Mouse (Mus musculus) CH12.LX (cell line): ENCODE results near the gene Agk. TPM values are rescaled to one million over a fixed set of nuclear protein-coding genes. Genes with fewer than 3 reads are reported as not detected.
A peak's percentile ranks its signal among the peaks of the same experiment; 100 is the strongest.

Source experiments
- DNase-seq: peaks from one replicate; pipeline ENCODE4 v3.0.0-alpha.2; 2013; ENCODE audit errors: extremely low read depth
- H3K27ac ChIP-seq: 2 replicates; pipeline ENCODE4 v1.5.1; 2012; ENCODE audit warnings: low read depth, mild to moderate bottlenecking, control low read depth, moderate library complexity; ENCODE audit not compliant: insufficient read depth
- H3K27me3 ChIP-seq: replicated peaks from 2 replicates; pipeline ENCODE3; 2012; ENCODE audit warnings: inconsistent platforms
- H3K36me3 ChIP-seq, 2 experiments: replicated peaks in 1 of 2; 2 replicates each; pipeline versions ENCODE3 to v1.6.1; 2012; ENCODE audit warnings: inconsistent platforms in 1 of 2, low read length in 1 of 2, mild to moderate bottlenecking in 1 of 2, mixed read lengths in 1 of 2, moderate library complexity in 1 of 2; ENCODE audit not compliant: control insufficient read depth in 1 of 2, insufficient read depth in 1 of 2
- H3K4me1 ChIP-seq, 2 experiments: 2 replicates each; pipeline ENCODE4 v1.6.1; 2012; ENCODE audit warnings: inconsistent platforms in 1 of 2, moderate library complexity in 1 of 2; ENCODE audit not compliant: insufficient read depth in 2 of 2, control insufficient read depth in 1 of 2
- H3K4me2 ChIP-seq: 2 replicates; pipeline ENCODE4 v1.6.1; 2012; ENCODE audit warnings: low read depth, mild to moderate bottlenecking, control low read depth; ENCODE audit not compliant: poor library complexity, insufficient read depth, severe bottlenecking
- H3K4me3 ChIP-seq, 3 experiments: fragments of 150-350 bp in 1 of 3; sonication (generic) in 1 of 3; replicated peaks in 1 of 3; 2 replicates each; pipeline versions ENCODE3 to v1.5.1; 2011 to 2012; ENCODE audit warnings: low read depth in 2 of 3, low read length in 2 of 3, mild to moderate bottlenecking in 2 of 3, moderate library complexity in 2 of 3, control low read depth in 1 of 3, improper control_type of control experiment in 1 of 3, inconsistent platforms in 1 of 3, mixed read lengths in 1 of 3; ENCODE audit not compliant: poor library complexity in 1 of 3
- H3K79me2 ChIP-seq: replicated peaks from 2 replicates; pipeline ENCODE4 v1.6.1; 2012; ENCODE audit warnings: mild to moderate bottlenecking, moderate library complexity; ENCODE audit not compliant: control insufficient read depth, poor library complexity, insufficient read depth, severe bottlenecking; ENCODE audit errors: extremely low read depth
- H3K9ac ChIP-seq: 2 replicates; pipeline ENCODE4 v1.6.1; 2012; ENCODE audit warnings: low read depth, mild to moderate bottlenecking, control low read depth, moderate library complexity; ENCODE audit not compliant: insufficient read depth
- H3K9me3 ChIP-seq: replicated peaks from 2 replicates; pipeline ENCODE3; 2012; ENCODE audit warnings: low read length, inconsistent platforms, mixed read lengths
- CTCF ChIP-seq, 2 experiments: IDR thresholded peaks in 1 of 2; conservative IDR thresholded peaks in 1 of 2; 2 replicates each; pipeline ENCODE4 v1.5.1; 2011 to 2012; ENCODE audit warnings: low read depth in 2 of 2, low read length in 2 of 2, improper control_type of control experiment in 1 of 2, inconsistent platforms in 1 of 2, mild to moderate bottlenecking in 1 of 2, moderate library complexity in 1 of 2
- EP300 ChIP-seq: IDR thresholded peaks from 2 replicates; pipeline ENCODE4 v1.6.1; 2011; ENCODE audit warnings: low read length, improper control_type of control experiment
- HCFC1 ChIP-seq: IDR thresholded peaks from 2 replicates; pipeline ENCODE4 v1.6.1; 2012; ENCODE audit warnings: low read depth, mild to moderate bottlenecking, inconsistent platforms, low read length, improper control_type of control experiment
- IRF4 ChIP-seq: IDR thresholded peaks from 2 replicates; pipeline ENCODE4 v1.6.1; 2014; ENCODE audit warnings: low read depth, mild to moderate bottlenecking, inconsistent platforms, low read length, improper control_type of control experiment
- JUN ChIP-seq: IDR thresholded peaks from 2 replicates; pipeline ENCODE4 v1.6.1; 2011; ENCODE audit warnings: low read depth, mild to moderate bottlenecking, low read length, improper control_type of control experiment, moderate library complexity; ENCODE audit not compliant: insufficient read depth
- JUND ChIP-seq: conservative IDR thresholded peaks from 2 replicates; pipeline ENCODE4 v1.6.1; 2011; ENCODE audit warnings: low read depth, low read length, improper control_type of control experiment
- KAT2A ChIP-seq: IDR thresholded peaks from 2 replicates; pipeline ENCODE4 v1.6.1; 2012; ENCODE audit warnings: low read length, improper control_type of control experiment, inconsistent platforms; ENCODE audit not compliant: insufficient replicate concordance
- MAX ChIP-seq: IDR thresholded peaks from 2 replicates; pipeline ENCODE4 v1.6.1; 2011; ENCODE audit warnings: low read length, improper control_type of control experiment
- MEF2A ChIP-seq: IDR thresholded peaks from 2 replicates; pipeline ENCODE4 v1.6.1; 2014; ENCODE audit warnings: low read depth, mild to moderate bottlenecking, inconsistent platforms, low read length, improper control_type of control experiment, borderline replicate concordance
- NELFE ChIP-seq: IDR thresholded peaks from 2 replicates; pipeline ENCODE4 v1.6.1; 2011; ENCODE audit warnings: low read depth, low read length, improper control_type of control experiment
- NRF1 ChIP-seq: IDR thresholded peaks from 2 replicates; pipeline ENCODE4 v1.6.1; 2014; ENCODE audit warnings: low read depth, mild to moderate bottlenecking, inconsistent platforms, low read length, improper control_type of control experiment, moderate library complexity
- POLR2A ChIP-seq: IDR thresholded peaks from 2 replicates; pipeline ENCODE4 v1.6.1; 2011; ENCODE audit warnings: low read depth, mild to moderate bottlenecking, improper control_type of control experiment, low read length
- RAD21 ChIP-seq: IDR thresholded peaks from 2 replicates; pipeline ENCODE4 v1.6.1; 2011; ENCODE audit warnings: low read depth, mild to moderate bottlenecking, low read length, improper control_type of control experiment, moderate library complexity
- SMC3 ChIP-seq: IDR thresholded peaks from 2 replicates; pipeline ENCODE4 v1.6.1; 2011; ENCODE audit warnings: low read depth, low read length, improper control_type of control experiment
- UBTF ChIP-seq: IDR thresholded peaks from 2 replicates; pipeline ENCODE4 v1.6.1; 2012; ENCODE audit warnings: low read depth, mild to moderate bottlenecking, inconsistent platforms, low read length, improper control_type of control experiment, moderate library complexity
- USF2 ChIP-seq: conservative IDR thresholded peaks from 2 replicates; pipeline ENCODE4 v1.6.1; 2011; ENCODE audit warnings: low read depth, low read length, improper control_type of control experiment
- ZKSCAN1 ChIP-seq: IDR thresholded peaks from 2 replicates; pipeline ENCODE4 v1.6.1; 2012; ENCODE audit warnings: low read depth, inconsistent platforms, low read length, improper control_type of control experiment, borderline replicate concordance
- ZMIZ1 ChIP-seq: IDR thresholded peaks from 2 replicates; pipeline ENCODE4 v1.6.1; 2012; ENCODE audit warnings: low read depth, mild to moderate bottlenecking, inconsistent platforms, low read length, improper control_type of control experiment
- ZNF384 ChIP-seq: IDR thresholded peaks from 2 replicates; pipeline ENCODE4 v1.6.1; 2012; ENCODE audit warnings: low read depth, low read length, improper control_type of control experiment, inconsistent platforms
- dilution Hi-C: fragments of 300-500 bp; cut with MboI; formaldehyde crosslinking; loops from 2 replicates; pipeline ENCODE4 v1.14.3; 2020; ENCODE audit warnings: low sequenced_read_pairs; ENCODE audit not compliant: extremely low pct_unique_long_range_greater_than_20kb, extremely low pct_ligation_motif_present
- in situ Hi-C: fragments of 300-500 bp; cut with MboI; formaldehyde crosslinking; loops from 3 replicates; pipeline ENCODE4 v1.14.3; 2019; ENCODE audit warnings: low sequenced_read_pairs, low pct_ligation_motif_present, low pct_unique_long_range_greater_than_20kb, mixed read lengths
- polyA plus RNA-seq: library from polyadenylated mRNA; unstranded; fragments of >175 nt; gene quantifications from 2 replicates; pipeline ENCODE4 v1.2.1, GENCODE M21; 2012; ENCODE audit warnings: low read depth; ENCODE audit not compliant: insufficient read length
- total RNA-seq, 2 experiments: library from RNA; depleted of rRNA; stranded (reverse); fragments of 300-350 nt in 1 of 2; fragments of >200 nt in 1 of 2; gene quantifications; 2 replicates each; pipeline ENCODE4 v1.2.3; 2012 to 2014

Agk gene
- total and polyA plus RNA-seq, 3 experiments = 22.1 to 42.5 (median 24.8) TPM

- Histone ChIP-seq H3K27ac (no peak overlapping the region), H3K9me3 (no peaks in the 10 kb centered on the region), H3K4me3 (no peak overlapping the region), H3K36me3 (no peaks in the 10 kb centered on the region), H3K27me3 (peaks cover 15% of the 10 kb centered on the region)
- in situ Hi-C loops = no loop called here
- dilution Hi-C loops = no loop called here
- TF ChIP-seq JUN (no peak), CTCF (conservative IDR thresholded peaks at IDR 0.05 in 1 of 2, IDR thresholded peaks at IDR 0.05 in 1 of 2; ENCODE audit: low read depth in 2 of 2, low read length in 2 of 2) (peak; percentile 18 to 53; a peak in 2 of 4 replicates), KAT2A (no peak), RAD21 (peak; percentile 42), SMC3 (peak; percentile 28; the same call in 1 of the 2 replicates)
- TF ChIP-seq, all 38 proteins: peak for 3
- no peaks in the 10 kb centered on the region for H3K79me2 ChIP-seq
- no peak overlapping the region for H3K9ac ChIP-seq
- no peaks in the 10 kb centered on the region for H3K4me1 ChIP-seq
- no peak overlapping the region for H3K4me2 ChIP-seq
- no peak for DNase-seq
Observed at GRCm38 (mm10) chr6:40441755-40442154, 116.8 kb downstream of the Agk start.

GRCm38 (mm10) chr6:40443281-40443928 is 118.4 kb downstream of the Agk start:
- Histone ChIP-seq H3K9ac (no peak overlapping the region), H3K4me1 (no peaks in the 10 kb centered on the region), H3K4me3 (no peak overlapping the region), H3K36me3 (no peaks in the 10 kb centered on the region)
- dilution Hi-C loops = no loop called here
- no peak for TF ChIP-seq USF2
- no peak for TF ChIP-seq NRF1
- TF ChIP-seq KAT2A = no peak
- TF ChIP-seq ZMIZ1 = no peak
- no peak for TF ChIP-seq HCFC1
- no peak for TF ChIP-seq EP300
- TF ChIP-seq NELFE = no peak
- no peak for TF ChIP-seq JUND
- no peak for TF ChIP-seq IRF4
- TF ChIP-seq ZKSCAN1 = no peak
- no peak for TF ChIP-seq POLR2A
- no peak for TF ChIP-seq ZNF384
- no peak for TF ChIP-seq MAX
- no peak for TF ChIP-seq MEF2A
- no peak for TF ChIP-seq UBTF
- TF ChIP-seq, all 38 proteins: peak for 0
- H3K79me2 ChIP-seq = no peaks in the 10 kb centered on the region
- H3K27ac ChIP-seq = no peak overlapping the region
- H3K9me3 ChIP-seq = no peaks in the 10 kb centered on the region
- in situ Hi-C loops = no loop called here
- H3K27me3 ChIP-seq = peaks cover 8% of the 10 kb centered on the region
- no peak overlapping the region for H3K4me2 ChIP-seq
- DNase-seq = no peak

Other genes with a start within 250 kb of the Agk start
- gene E330009J07Rik, start 111.0 kb downstream of the Agk start, total RNA-seq (2012; rRNA removed) = 10.9 and 13.1 TPM in 2 replicates
- 21.6 and 22.0 TPM in 2 replicates for gene E330009J07Rik, start 111.0 kb downstream of the Agk start, total RNA-seq (2014; rRNA removed)
- 11.6 and 12.3 TPM in 2 replicates for gene E330009J07Rik, start 111.0 kb downstream of the Agk start, polyA plus RNA-seq
- not detected in 2 replicates for gene Wee2, start 113.9 kb downstream of the Agk start, total RNA-seq (2012; rRNA removed)
- gene Wee2, start 113.9 kb downstream of the Agk start, total RNA-seq (2014; rRNA removed) = not detected in 2 replicates
- not detected in 2 replicates for gene Wee2, start 113.9 kb downstream of the Agk start, polyA plus RNA-seq
- gene Ssbp1, start 146.2 kb downstream of the Agk start, total RNA-seq (2012; rRNA removed) = 70.2 and 84.1 TPM in 2 replicates
- gene Ssbp1, start 146.2 kb downstream of the Agk start, total RNA-seq (2014; rRNA removed) = 109 and 110 TPM in 2 replicates
- 118 and 147 TPM in 2 replicates for gene Ssbp1, start 146.2 kb downstream of the Agk start, polyA plus RNA-seq
- not detected in 2 replicates for gene Tas2r137, start 166.1 kb downstream of the Agk start, total RNA-seq (2012; rRNA removed)
- gene Tas2r137, start 166.1 kb downstream of the Agk start, total RNA-seq (2014; rRNA removed) = not detected in 2 replicates
- gene Tas2r137, start 166.1 kb downstream of the Agk start, polyA plus RNA-seq = not detected in 2 replicates
- not detected in 2 replicates for gene Tas2r108, start 168.4 kb downstream of the Agk start, total RNA-seq (2012; rRNA removed)
- gene Tas2r108, start 168.4 kb downstream of the Agk start, total RNA-seq (2014; rRNA removed) = not detected in 2 replicates
- gene Tas2r108, start 168.4 kb downstream of the Agk start, polyA plus RNA-seq = not detected in 2 replicates
- not detected in 2 replicates for gene Prss37, start 194.3 kb downstream of the Agk start, total RNA-seq (2012; rRNA removed)
- not detected in 2 replicates for gene Prss37, start 194.3 kb downstream of the Agk start, total RNA-seq (2014; rRNA removed)
- gene Prss37, start 194.3 kb downstream of the Agk start, polyA plus RNA-seq = not detected in 2 replicates
- gene Olfr461, start 229.9 kb downstream of the Agk start, total RNA-seq (2012; rRNA removed) = not detected in 2 replicates
- not detected in 2 replicates for gene Olfr461, start 229.9 kb downstream of the Agk start, total RNA-seq (2014; rRNA removed)
- not detected in 2 replicates for gene Olfr461, start 229.9 kb downstream of the Agk start, polyA plus RNA-seq
- gene Olfr460, start 244.3 kb downstream of the Agk start, total RNA-seq (2012; rRNA removed) = not detected in 2 replicates
- gene Olfr460, start 244.3 kb downstream of the Agk start, total RNA-seq (2014; rRNA removed) = not detected in 2 replicates
- not detected in 2 replicates for gene Olfr460, start 244.3 kb downstream of the Agk start, polyA plus RNA-seq